Mouse (Mus musculus) heart, postnatal 14 days (tissue): ENCODE data around the gene Phf24. TPM values are rescaled to one million over a fixed set of nuclear protein-coding genes. Genes with fewer than 3 reads are reported as not detected.

Experiments used
- DNase-seq, 2 experiments: peaks; one replicate each; pipeline ENCODE4 v3.0.0; 2021 to 2022
- intact Hi-C: fragments of 180-260 bp; cut with DNase I; formaldehyde crosslinking; loops from one replicate; pipeline ENCODE4 v1.15.1; 2025
- total RNA-seq, 2 experiments: library from RNA; stranded (reverse); gene quantifications; 2 replicates each; pipeline ENCODE4 v1.2.3; 2021

The Phf24 gene
- total RNA-seq, 2 experiments from 2014 or later: 6.0 to 8.4 TPM

DNA sequence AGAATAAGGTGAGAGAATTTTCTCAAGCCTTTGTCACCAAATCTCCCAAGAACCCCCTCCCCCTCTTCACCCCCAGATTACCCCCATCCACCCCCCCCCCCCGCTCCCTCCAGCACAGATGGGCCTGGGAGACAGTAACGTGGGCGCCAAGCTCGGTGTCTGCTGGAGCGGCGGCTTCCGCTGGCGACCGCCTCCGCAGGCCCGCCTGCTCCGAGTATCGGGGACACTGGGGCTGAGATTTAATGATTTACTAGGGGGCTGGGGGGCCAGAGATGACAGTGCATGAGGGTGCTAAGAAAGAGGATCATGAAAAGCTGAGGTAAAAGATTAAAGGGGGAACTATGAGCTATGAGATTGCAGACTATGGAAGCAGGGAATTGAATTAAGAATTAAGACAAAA is 32.1 kb downstream of the Phf24 start:
- intact Hi-C loops: no loop called here
- no peak for DNase-seq

- intact Hi-C loops: no loop called here
Measured at GRCm38 (mm10) chr4:42949051-42949675, 32.7 kb downstream of the Phf24 start.

DNA sequence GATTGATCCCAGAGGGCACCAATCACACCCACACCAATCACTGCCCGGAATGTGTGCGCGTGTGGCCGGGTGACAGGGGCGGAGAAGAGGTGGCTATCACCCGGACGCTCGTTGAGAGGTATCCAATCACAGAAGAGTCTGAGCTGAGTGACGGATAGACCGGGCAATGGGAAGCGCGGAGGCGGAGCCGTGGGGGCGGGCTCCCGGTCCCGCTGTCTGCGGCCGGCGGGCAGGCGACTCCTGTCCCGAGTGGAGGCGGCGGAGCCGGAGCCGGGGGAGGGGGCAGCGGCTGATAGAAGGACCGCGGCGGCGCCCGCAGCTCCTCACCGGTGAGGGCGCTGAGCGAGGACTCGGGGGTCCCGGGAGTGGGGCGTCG is 33.2 kb downstream of the Phf24 start, which contains the start of gene Dnajb5:
Gene Dnajb5, plus strand, starts transcription at position 139 of the 376 bp plus-strand sequence.
- intact Hi-C loops: no loop called here
- peak; percentile 98 for DNase-seq

More at GRCm38 (mm10) chr4:42949051-42949675, 32.7 kb downstream of the Phf24 start:
- no peak for DNase-seq

- DNase-seq: peak; percentile 91 to 94
- intact Hi-C loops: no loop called here
Measured at GRCm38 (mm10) chr4:42950065-42950558, 33.7 kb downstream of the Phf24 start.

GRCm38 (mm10) chr4:42951206-42952195 is 35.0 kb downstream of the Phf24 start:
- DNase-seq: no peak
- intact Hi-C loops: no loop called here

DNA sequence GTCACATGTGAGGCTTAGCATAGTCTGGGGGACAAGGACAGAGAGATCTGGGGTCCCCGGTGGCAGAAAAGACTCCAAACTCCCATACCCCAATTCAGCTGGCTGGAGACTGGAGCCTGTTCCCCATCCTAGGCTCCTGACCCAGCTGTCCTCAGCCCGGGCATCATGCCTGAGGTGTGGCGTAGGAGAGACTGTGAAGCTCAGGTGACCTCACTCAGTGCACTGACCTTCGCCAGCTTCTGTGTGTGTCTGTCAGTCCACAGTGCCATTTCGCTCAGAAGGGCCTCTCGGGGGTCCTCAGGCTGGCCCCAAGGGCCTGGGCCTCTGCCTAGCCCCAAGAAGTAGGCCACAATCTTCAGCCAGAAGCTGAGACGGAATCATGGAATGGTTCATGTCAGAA is 36.1 kb downstream of the Phf24 start:
- peak; percentile 61 to 66 for DNase-seq
- intact Hi-C loops: no loop called here

DNA sequence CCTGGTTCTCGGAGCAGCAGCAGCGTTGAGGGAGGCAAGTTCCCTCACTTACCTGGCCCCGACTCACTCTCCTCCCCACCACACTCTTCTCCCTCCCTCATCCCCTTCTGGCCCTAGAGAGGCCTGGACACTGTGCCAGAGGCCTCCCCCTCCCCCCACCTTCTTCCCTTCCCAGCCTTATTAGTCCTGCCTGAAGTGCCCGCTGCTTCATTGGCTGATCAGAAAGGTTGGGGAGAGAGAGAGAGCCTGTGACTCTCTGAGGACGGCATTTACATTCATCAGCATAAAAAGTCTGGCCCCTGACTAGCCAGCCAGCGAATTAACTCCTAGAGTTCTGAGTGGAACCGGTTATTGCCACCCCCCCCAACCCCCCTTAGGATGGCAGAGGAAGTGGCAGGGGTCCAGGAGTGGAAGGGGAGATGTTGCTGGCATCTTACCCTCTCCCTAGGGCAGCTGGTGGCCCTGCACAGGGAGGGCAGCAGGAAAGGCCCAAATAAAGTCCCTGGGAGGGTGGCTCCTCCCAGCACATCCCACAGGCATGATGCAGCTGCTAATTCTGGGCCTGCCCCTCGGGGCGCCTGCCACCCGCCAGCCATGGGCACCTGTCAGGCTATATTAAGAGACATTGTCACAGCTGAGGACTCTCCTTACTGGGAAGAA is 37.1 kb downstream of the Phf24 start:
- intact Hi-C loops: no loop called here

GRCm38 (mm10) chr4:42954297-42954696 is 37.8 kb downstream of the Phf24 start:
- intact Hi-C loops: no loop called here
- peak; percentile 80 to 88 for DNase-seq

More for the DNA sequence above, 37.1 kb downstream of the Phf24 start:
- peak; percentile 67 to 75 for DNase-seq

GRCm38 (mm10) chr4:42955200-42955599 is 38.7 kb downstream of the Phf24 start:
- DNase-seq: no peak
- intact Hi-C loops: no loop called here

DNA sequence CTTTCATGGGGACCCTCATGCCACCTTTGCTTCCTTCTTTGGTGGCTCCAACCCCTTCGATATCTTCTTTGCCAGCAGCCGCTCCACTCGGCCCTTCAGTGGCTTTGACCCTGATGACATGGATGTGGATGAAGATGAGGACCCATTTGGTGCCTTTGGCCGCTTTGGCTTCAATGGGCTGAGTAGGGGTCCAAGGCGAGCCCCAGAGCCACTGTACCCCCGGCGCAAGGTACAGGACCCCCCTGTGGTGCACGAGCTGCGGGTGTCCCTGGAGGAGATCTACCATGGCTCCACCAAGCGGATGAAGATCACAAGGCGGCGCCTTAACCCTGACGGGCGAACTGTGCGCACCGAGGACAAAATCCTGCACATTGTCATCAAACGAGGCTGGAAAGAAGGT is 40.1 kb downstream of the Phf24 start:
- intact Hi-C loops: no loop called here
- no peak for DNase-seq

- intact Hi-C loops: no loop called here
- no peak for DNase-seq
Measured at GRCm38 (mm10) chr4:42957306-42957705, 40.8 kb downstream of the Phf24 start.

DNA sequence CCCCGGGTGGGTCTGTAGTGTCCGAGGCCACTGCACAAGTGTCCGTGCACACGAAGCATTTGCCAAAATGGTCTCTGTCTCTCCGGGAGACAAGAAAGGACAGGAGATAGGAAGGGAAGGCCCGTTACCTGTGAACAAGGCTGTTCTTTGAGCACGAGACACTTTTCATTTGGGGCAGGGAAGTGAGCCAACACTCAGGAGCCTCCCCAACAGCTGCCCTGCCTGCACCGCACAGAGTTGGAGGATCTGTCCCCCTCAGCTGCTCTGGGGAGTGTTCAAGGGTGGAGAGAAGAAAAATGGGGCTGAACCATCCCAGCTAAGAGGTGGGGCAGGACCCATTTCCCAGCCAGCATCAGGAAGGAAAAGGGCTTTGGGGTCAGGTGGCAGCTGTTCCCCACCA is 41.5 kb downstream of the Phf24 start:
- intact Hi-C loops: no loop called here
- DNase-seq: no peak

DNA sequence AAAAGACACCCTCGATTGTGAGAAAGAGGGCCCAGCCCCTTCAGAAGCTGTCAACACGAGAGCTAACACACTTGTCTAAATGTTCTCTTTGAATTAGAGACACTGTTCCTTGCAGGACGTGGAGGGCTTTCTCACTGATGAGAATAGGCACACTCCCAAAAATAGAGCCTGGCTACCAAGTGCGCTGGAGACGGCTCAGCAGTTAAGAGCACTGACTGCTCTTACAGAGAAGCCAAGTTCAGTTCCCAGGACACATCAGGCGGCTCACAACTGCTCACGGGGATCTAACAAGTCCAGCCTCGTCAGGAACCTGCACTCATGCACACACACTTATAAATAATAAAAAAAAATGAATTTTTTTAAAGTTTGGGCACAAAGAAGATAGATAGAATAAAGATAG is 42.5 kb downstream of the Phf24 start:
- DNase-seq: no peak
- intact Hi-C loops: no loop called here

- DNase-seq: no peak
- intact Hi-C loops: no loop called here
Measured at GRCm38 (mm10) chr4:42959382-42959781, 42.9 kb downstream of the Phf24 start.

GRCm38 (mm10) chr4:42961592-42961991 is 45.1 kb downstream of the Phf24 start:
- DNase-seq: peak; percentile 61 to 70
- intact Hi-C loops: no loop called here

DNA sequence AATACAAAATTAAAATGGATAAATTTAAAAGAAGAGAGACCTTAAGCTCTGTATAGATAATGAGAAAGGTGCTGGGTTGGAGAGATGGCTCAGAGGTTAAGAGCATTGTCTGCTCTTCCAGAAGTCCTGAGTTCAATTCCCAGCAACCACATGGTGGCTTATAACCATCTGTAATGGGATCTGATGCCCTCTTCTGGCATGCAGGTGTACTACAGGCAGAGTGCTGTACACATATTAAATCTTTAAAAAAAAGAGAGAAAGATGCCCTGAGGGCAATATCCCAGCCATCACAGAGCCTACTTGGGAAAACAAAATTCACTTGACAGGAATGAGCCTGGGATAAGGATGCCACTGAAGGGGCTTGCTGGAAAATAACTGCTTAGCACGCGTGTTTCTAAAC is 47.0 kb downstream of the Phf24 start:
- intact Hi-C loops: no loop called here
- DNase-seq: no peak

DNA sequence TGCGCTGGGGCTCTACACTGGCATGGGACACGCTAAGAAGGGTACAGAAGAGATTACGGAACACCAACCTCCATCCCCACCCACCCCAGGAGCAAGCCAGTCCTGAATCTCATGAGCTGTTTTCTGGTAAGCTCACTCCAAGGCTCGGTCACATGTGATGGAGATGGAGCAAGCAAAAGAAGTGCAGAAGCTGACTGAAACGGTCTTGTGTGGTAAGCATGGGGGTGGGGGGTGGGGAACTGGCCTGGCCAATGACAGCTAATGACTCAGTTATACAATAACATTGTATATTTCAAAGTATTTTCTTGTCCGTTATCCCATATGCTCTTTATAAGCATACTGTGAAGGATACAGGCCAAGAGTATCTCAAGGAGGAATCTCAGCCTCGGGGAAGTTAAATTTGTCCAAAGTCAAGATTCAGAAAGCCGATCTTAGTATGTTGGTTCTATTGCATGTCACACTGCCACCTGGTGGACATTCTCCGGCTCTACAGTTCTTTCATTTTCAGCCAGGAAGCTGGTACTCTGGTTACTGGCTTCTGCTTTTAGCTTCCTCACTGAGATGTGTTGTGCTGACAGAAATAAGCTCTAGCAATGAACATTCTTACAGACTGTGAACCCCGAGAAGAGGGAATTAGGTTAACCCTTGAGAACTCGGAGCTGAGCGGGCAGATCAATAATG is 48.7 kb downstream of the Phf24 start:
- peak in 1 of 2 experiments; percentile 54 for DNase-seq
- intact Hi-C loops: loop anchor here (1.0 kb wide), 1 partner anchor 88 kb away; no protein-coding TSS in a partner anchor

DNA sequence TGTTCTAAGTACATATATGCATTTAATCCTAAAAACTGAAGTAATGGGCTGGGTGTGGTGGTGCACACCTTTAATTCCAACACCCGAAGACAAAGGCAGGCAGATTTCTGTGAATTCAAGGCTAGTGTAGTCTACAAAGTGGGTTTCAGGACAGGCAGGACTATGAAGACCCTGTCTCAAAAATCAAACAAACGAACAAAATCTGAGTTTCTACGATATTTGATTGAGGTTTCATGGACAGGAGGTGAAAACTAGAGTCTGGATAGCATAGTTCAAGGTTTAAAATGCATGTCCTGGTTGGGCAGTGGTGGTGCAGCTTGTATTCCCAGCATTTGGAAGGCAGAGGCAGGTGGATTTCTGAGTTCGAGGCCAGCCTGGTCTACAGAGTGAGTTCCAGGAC is 52.8 kb downstream of the Phf24 start, which contains the start of gene 1700022I11Rik:
Gene 1700022I11Rik, plus strand, starts transcription at position 301 of the 400 bp plus-strand sequence.
- intact Hi-C loops: no loop called here
- DNase-seq: no peak

GRCm38 (mm10) chr4:42972952-42973351 is 56.5 kb downstream of the Phf24 start:
- no peak for DNase-seq
- intact Hi-C loops: no loop called here

DNA sequence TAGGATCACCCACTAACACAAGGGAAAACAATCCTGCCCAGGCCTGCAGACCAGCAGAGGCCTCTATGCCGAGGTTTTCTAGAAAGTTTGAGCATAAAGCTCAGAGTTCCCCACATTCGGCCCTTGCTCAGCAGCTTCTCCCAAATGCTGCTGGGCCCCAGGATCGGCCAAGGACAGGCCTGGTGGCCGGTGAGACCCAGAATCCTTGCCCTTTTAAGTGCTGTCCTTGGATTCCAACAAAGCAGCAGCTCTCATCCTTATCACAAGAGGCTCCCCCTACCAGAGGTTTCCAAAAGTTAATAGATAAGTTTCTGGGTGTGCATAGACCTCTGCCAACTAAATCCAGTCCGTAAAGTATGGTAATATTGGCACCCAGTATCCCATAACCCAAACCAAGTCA is 57.4 kb downstream of the Phf24 start:
- no peak for DNase-seq
- intact Hi-C loops: no loop called here
